Mouse (Mus musculus): ENCODE measurements at regions not wholly inside any gene's neighbourhood (a gene's known extent, or its start where the extent isn't known, plus 50 kb on each side); places are given as distances from the start of the nearest gene placed in this dataset.

GRCm38 (mm10) chr12:9898420-9898819 lies 328.5 kb downstream of the Osr1 start:
- in situ Hi-C loops (cut with MboI; ENCODE audit: low sequenced_read_pairs in 2 of 2, unreplicated experiment in 2 of 2) = no loop called here
- H3K27ac ChIP-seq (ENCODE audit: insufficient read depth, low read depth, low read length, poor library complexity, severe bottlenecking) = no peak overlapping the region
- no peak overlapping the region for H3K9ac ChIP-seq (ENCODE audit: insufficient read depth, low read depth, low read length, poor library complexity, severe bottlenecking)
- TF ChIP-seq CHD2 (IDR thresholded peaks at IDR 0.05; ENCODE audit: low read depth, low read length) (no peak), ZNF384 (IDR thresholded peaks at IDR 0.05; ENCODE audit: low read depth, low read length) (no peak), HCFC1 (IDR thresholded peaks at IDR 0.05; ENCODE audit: borderline replicate concordance, insufficient read depth, low read length) (no peak), MAFK (IDR thresholded peaks at IDR 0.05; ENCODE audit: insufficient read depth, low read depth, low read length) (no peak), ZC3H11A (IDR thresholded peaks at IDR 0.05; ENCODE audit: borderline replicate concordance, low read depth, low read length) (no peak)
- H3K9me3 ChIP-seq (ENCODE audit: control insufficient read depth, insufficient read depth, low read depth, low read length) = no peaks in the 10 kb centered on the region
- no peak for DNase-seq (ENCODE audit: low read depth, low spot score)
- H3K4me3 ChIP-seq (ENCODE audit: insufficient read depth in 1 of 2, low read depth in 1 of 2, low read length in 2 of 2, poor library complexity in 1 of 2, severe bottlenecking in 1 of 2) = no peak overlapping the region
- no peaks in the 10 kb centered on the region for H3K36me3 ChIP-seq (ENCODE audit: control insufficient read depth, insufficient read depth, low read length, poor library complexity, severe bottlenecking)
- H3K4me1 ChIP-seq (ENCODE audit: control insufficient read depth in 2 of 2, insufficient read depth in 2 of 2, low read length in 2 of 2, poor library complexity in 1 of 2) = no peaks in the 10 kb centered on the region

- TF ChIP-seq ZC3H11A (IDR thresholded peaks at IDR 0.05; ENCODE audit: borderline replicate concordance, low read depth, low read length) (no peak), MAFK (IDR thresholded peaks at IDR 0.05; ENCODE audit: insufficient read depth, low read depth, low read length) (no peak), CHD2 (IDR thresholded peaks at IDR 0.05; ENCODE audit: low read depth, low read length) (no peak), ZNF384 (IDR thresholded peaks at IDR 0.05; ENCODE audit: low read depth, low read length) (no peak), HCFC1 (IDR thresholded peaks at IDR 0.05; ENCODE audit: borderline replicate concordance, insufficient read depth, low read length) (no peak)
- no peak for DNase-seq (ENCODE audit: low read depth, low spot score)
- H3K4me3 ChIP-seq (ENCODE audit: insufficient read depth in 1 of 2, low read depth in 1 of 2, low read length in 2 of 2, poor library complexity in 1 of 2, severe bottlenecking in 1 of 2) = no peak overlapping the region
- H3K4me1 ChIP-seq (ENCODE audit: control insufficient read depth in 2 of 2, insufficient read depth in 2 of 2, low read length in 2 of 2, poor library complexity in 1 of 2) = no peaks in the 10 kb centered on the region
- no peak overlapping the region for H3K27ac ChIP-seq (ENCODE audit: insufficient read depth, low read depth, low read length, poor library complexity, severe bottlenecking)
- in situ Hi-C loops (cut with MboI; ENCODE audit: low sequenced_read_pairs in 2 of 2, unreplicated experiment in 2 of 2) = no loop called here
- no peaks in the 10 kb centered on the region for H3K9me3 ChIP-seq (ENCODE audit: control insufficient read depth, insufficient read depth, low read depth, low read length)
- no peaks in the 10 kb centered on the region for H3K36me3 ChIP-seq (ENCODE audit: control insufficient read depth, insufficient read depth, low read length, poor library complexity, severe bottlenecking)
- no peak overlapping the region for H3K9ac ChIP-seq (ENCODE audit: insufficient read depth, low read depth, low read length, poor library complexity, severe bottlenecking)
Measured at GRCm38 (mm10) chr12:9901948-9902347, 332.0 kb downstream of the Osr1 start.

- no peak for DNase-seq (ENCODE audit: low read depth, low spot score)
- TF ChIP-seq MAFK (IDR thresholded peaks at IDR 0.05; ENCODE audit: insufficient read depth, low read depth, low read length) = no peak
- TF ChIP-seq ZNF384 (IDR thresholded peaks at IDR 0.05; ENCODE audit: low read depth, low read length) = no peak
- no peak for TF ChIP-seq CHD2 (IDR thresholded peaks at IDR 0.05; ENCODE audit: low read depth, low read length)
- TF ChIP-seq ZC3H11A (IDR thresholded peaks at IDR 0.05; ENCODE audit: borderline replicate concordance, low read depth, low read length) = no peak
- TF ChIP-seq HCFC1 (IDR thresholded peaks at IDR 0.05; ENCODE audit: borderline replicate concordance, insufficient read depth, low read length) = no peak
Measured at GRCm38 (mm10) chr12:9903702-9904231, 333.9 kb downstream of the Osr1 start.

GRCm38 (mm10) chr12:9912333-9912732 lies 342.4 kb downstream of the Osr1 start:
- in situ Hi-C loops (cut with MboI; ENCODE audit: low sequenced_read_pairs in 2 of 2, unreplicated experiment in 2 of 2) = no loop called here
- Histone ChIP-seq H3K4me3 (ENCODE audit: insufficient read depth in 1 of 2, low read depth in 1 of 2, low read length in 2 of 2, poor library complexity in 1 of 2, severe bottlenecking in 1 of 2) (no peak overlapping the region), H3K4me1 (ENCODE audit: control insufficient read depth in 2 of 2, insufficient read depth in 2 of 2, low read length in 2 of 2, poor library complexity in 1 of 2) (peaks cover 0 to 2% of the 10 kb centered on the region in 2 experiments; a peak in 1 of 4 replicates), H3K9ac (ENCODE audit: insufficient read depth, low read depth, low read length, poor library complexity, severe bottlenecking) (no peak overlapping the region), H3K9me3 (ENCODE audit: control insufficient read depth, insufficient read depth, low read depth, low read length) (no peaks in the 10 kb centered on the region), H3K27ac (ENCODE audit: insufficient read depth, low read depth, low read length, poor library complexity, severe bottlenecking) (no peak overlapping the region), H3K36me3 (ENCODE audit: control insufficient read depth, insufficient read depth, low read length, poor library complexity, severe bottlenecking) (no peaks in the 10 kb centered on the region)
- TF ChIP-seq MAFK (IDR thresholded peaks at IDR 0.05; ENCODE audit: insufficient read depth, low read depth, low read length) = no peak
- no peak for TF ChIP-seq ZNF384 (IDR thresholded peaks at IDR 0.05; ENCODE audit: low read depth, low read length)
- TF ChIP-seq HCFC1 (IDR thresholded peaks at IDR 0.05; ENCODE audit: borderline replicate concordance, insufficient read depth, low read length) = no peak
- TF ChIP-seq CHD2 (IDR thresholded peaks at IDR 0.05; ENCODE audit: low read depth, low read length) = no peak
- TF ChIP-seq ZC3H11A (IDR thresholded peaks at IDR 0.05; ENCODE audit: borderline replicate concordance, low read depth, low read length) = no peak
- DNase-seq (ENCODE audit: low read depth, low spot score) = no peak

More at GRCm38 (mm10) chr12:9903702-9904231, 333.9 kb downstream of the Osr1 start:
- H3K4me3 ChIP-seq (ENCODE audit: insufficient read depth in 1 of 2, low read depth in 1 of 2, low read length in 2 of 2, poor library complexity in 1 of 2, severe bottlenecking in 1 of 2) = no peak overlapping the region
- in situ Hi-C loops (cut with MboI; ENCODE audit: low sequenced_read_pairs in 2 of 2, unreplicated experiment in 2 of 2) = no loop called here
- no peak overlapping the region for H3K27ac ChIP-seq (ENCODE audit: insufficient read depth, low read depth, low read length, poor library complexity, severe bottlenecking)
- H3K9ac ChIP-seq (ENCODE audit: insufficient read depth, low read depth, low read length, poor library complexity, severe bottlenecking) = no peak overlapping the region
- no peaks in the 10 kb centered on the region for H3K4me1 ChIP-seq (ENCODE audit: control insufficient read depth in 2 of 2, insufficient read depth in 2 of 2, low read length in 2 of 2, poor library complexity in 1 of 2)
- H3K9me3 ChIP-seq (ENCODE audit: control insufficient read depth, insufficient read depth, low read depth, low read length) = no peaks in the 10 kb centered on the region
- H3K36me3 ChIP-seq (ENCODE audit: control insufficient read depth, insufficient read depth, low read length, poor library complexity, severe bottlenecking) = no peaks in the 10 kb centered on the region

Data from ES-E14 (cell line).